ENCODE assay signal across 15 mouse cellular contexts in genomic region chr7:57623718-57624117, GRCm38 (mm10).
"Had no signal": no experiment of that assay in that cellular context is flagged by ENCODE, and none has a peak within 500 bp of the region (broad histone marks: within the 10 kb centered on the region; RNA-seq: fewer than 3 reads in every experiment).

No protein-coding gene starts in this region.

- H3K27me3 ChIP-seq: neural tube, embryonic 13.5 days; neural tube, embryonic 15.5 days; stomach, embryonic 15.5 days had no signal

- H3K27ac ChIP-seq: neural tube, embryonic 13.5 days; neural tube, embryonic 15.5 days; stomach, embryonic 15.5 days; stomach, postnatal 0 days had no signal

- H3K9me3 ChIP-seq: neural tube, embryonic 13.5 days; neural tube, embryonic 15.5 days; stomach, embryonic 15.5 days had no signal

- DNase-seq: right cerebral cortex, adult 18-20 months; right cerebral cortex, postnatal 14 days; right cerebral cortex, postnatal 25 days; right cerebral cortex, postnatal 4 days; spleen, adult 18-20 months; thymus, adult 18-20 months; thymus, adult 2 months; thymus, postnatal 14 days; thymus, postnatal 25 days; thymus, postnatal 36 days; thymus, postnatal 4 days had no signal

- H3K4me1 ChIP-seq: neural tube, embryonic 13.5 days; stomach, embryonic 15.5 days had no signal

- H3K4me3 ChIP-seq: neural tube, embryonic 13.5 days; neural tube, embryonic 15.5 days; stomach, embryonic 15.5 days had no signal

- H3K36me3 ChIP-seq: neural tube, embryonic 13.5 days; neural tube, embryonic 15.5 days; stomach, embryonic 15.5 days had no signal
